Mouse (Mus musculus): ENCODE measurements around the gene Olfr963.
"Not testable (repeated sequence)": the region's sequence is repeated elsewhere in the genome, so short reads cannot be mapped to it uniquely, and the experiment has no call there.

Gene Olfr963

GRCm38 (mm10) chr9:39666905-39667304 is at the start of gene Olfr963:
Olfr963 (plus strand) TSS chr9:39667205.
- DNase-seq (ENCODE audit: low spot score) = no peak

DNA sequence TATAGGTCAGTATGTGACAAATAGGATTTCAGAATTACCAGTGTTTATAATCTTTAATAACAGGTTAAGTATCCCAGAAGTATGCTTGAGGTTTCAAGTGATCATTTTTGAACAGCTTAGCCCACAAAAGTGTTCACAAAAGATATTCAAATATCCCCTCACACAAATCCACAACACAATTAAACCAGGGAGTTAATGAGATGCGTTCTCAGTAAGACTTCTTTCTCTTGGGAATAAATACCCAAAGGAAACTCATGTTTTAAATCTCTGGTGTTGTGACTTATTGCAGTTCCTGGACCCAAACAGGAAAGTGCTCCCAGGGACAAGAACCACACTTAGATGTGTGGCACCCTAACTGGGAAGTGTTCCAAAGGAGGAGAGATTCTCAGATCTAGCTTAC is 45.9 kb upstream of the Olfr963 start, which contains the start of gene Olfr960:
TSS of gene Olfr960 (plus strand) at position 301 of the 400 bp plus-strand sequence.
- no peak for DNase-seq (ENCODE audit: low spot score)

GRCm38 (mm10) chr9:39623783-39624182 is 43.2 kb upstream of the Olfr963 start:
- no peak for DNase-seq (ENCODE audit: low spot score)

GRCm38 (mm10) chr9:39624711-39625110 is 42.3 kb upstream of the Olfr963 start:
- DNase-seq (ENCODE audit: low spot score) = no peak

DNA sequence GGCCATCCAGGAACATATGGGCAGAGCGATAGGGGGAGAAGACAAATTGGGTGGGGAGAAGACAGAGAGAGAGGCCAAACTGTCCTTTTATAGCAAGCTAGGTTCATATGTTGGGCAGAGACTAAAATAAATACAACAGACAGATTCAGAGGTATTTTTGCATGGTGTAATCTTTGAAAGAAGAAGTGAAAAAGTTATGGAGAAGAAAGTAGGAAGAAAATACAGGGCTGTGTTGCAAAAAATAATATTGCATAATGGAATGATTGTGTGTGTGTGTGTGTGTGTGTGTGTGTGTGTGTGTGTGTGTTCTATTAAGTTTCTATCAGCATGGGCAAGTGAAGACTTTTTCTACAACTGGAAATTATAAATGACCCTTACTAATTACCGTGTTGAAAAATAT is 37.9 kb upstream of the Olfr963 start:
- no peak for DNase-seq (ENCODE audit: low spot score)

GRCm38 (mm10) chr9:39633913-39634594 is 33.0 kb upstream of the Olfr963 start:
- DNase-seq (ENCODE audit: low spot score) = peak; percentile 35

DNA sequence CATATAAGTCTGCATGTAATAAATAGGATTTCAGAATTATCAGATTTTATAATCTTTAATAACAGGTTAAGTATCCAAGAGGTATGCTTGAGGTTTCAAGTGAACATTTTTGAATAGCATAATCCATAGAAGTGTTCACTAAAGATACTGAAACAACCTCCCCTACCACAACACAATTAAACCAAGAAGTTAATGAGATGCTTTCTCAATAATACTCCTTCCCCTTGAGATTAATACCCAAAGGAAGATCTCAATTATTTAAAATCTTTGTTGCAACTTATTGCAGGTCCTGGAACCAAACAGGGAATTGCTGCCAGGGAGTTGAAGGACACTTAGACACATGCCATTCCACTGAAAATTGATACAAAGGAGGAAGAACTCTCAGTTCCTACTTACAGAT is 22.2 kb upstream of the Olfr963 start, which contains the start of gene Olfr961:
TSS of gene Olfr961 (plus strand) at position 301 of the 400 bp plus-strand sequence.
- DNase-seq (ENCODE audit: low spot score) = no peak

DNA sequence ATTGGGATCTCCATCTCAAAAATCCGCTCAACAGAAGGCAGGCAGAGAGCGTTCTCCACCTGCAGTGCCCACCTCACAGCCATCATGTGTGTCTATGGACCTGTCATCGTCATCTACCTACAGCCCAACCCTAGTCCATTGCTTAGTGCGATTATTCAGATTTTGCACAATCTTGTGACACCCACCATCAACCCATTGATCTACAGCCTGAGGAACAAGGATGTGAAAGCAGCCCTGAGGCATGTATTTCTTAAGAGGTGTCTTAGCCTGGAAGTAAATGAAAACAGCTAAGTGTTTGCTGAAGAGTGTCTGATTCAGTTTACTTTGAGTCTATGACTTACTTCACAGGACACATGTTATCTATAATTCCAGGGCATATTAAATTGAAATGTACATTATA is 19.6 kb upstream of the Olfr963 start:
- DNase-seq (ENCODE audit: low spot score) = no peak

DNA sequence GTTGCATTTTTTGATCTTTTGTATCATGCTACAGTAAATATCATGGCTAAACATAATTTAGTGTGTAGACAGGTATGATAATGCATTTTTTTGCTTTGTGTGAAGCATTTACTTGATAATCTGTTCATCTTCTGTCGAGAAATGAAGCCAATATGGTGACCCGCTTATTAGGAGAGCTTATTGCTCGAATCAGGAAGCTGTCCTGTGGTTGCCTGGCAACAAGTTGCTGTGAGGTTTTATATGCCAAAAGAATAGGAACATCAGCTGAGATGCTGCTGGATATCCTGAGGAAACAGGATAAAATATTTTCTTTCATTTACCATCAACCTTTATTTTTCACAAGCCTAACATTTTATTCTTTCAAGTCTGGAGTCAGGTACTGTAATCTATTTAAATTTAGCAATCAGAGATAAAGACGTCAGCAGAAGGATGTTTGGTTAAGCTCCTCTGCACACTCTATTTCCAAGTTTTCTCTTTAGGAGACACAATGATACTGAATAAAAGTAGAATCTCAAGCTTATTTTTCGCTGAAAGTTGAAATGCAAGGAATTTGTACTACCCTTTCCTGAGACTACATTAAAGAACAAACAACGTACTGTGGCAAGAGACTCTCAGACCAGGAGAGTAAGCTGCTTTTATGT is 12.1 kb upstream of the Olfr963 start:
- DNase-seq (ENCODE audit: low spot score) = peak; percentile 28

DNA sequence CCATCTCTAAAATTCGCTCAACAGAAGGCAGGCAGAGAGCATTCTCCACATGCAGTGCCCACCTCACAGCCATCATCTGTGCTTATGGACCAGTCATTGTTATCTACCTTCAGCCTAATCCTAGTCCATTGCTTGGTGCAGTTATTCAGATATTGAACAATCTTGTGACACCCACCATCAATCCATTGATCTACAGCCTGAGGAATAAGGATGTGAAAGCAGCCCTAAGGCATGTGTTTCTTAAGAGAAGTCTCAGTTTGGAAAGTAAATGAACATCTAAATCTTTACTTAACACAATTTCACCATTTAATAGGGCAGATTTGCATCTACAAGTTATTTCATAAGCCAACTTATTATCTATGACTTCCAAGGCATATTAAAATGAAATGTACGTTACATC is 2.7 kb downstream of the Olfr963 start:
- DNase-seq (ENCODE audit: low spot score) = no peak

DNA sequence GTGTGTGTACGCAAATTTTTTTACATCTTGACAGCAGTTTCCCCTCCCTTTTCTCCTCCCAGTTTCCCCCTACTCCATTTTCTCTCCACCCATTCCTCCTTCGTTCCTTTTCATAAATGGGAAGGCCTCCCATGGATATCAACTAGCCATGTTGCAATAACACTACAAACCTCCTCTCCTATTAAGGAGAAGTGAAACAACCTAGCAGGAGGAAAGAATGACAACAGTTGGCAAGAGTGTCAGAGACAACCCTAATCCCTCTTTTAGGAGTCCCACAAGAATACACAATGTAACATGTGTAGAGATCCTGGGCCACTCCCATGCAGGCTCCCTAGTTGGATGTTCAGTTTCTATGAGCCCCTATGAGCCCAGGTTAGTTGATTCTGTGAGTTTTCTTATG is 7.8 kb downstream of the Olfr963 start:
- no peak for DNase-seq (ENCODE audit: low spot score)

DNA sequence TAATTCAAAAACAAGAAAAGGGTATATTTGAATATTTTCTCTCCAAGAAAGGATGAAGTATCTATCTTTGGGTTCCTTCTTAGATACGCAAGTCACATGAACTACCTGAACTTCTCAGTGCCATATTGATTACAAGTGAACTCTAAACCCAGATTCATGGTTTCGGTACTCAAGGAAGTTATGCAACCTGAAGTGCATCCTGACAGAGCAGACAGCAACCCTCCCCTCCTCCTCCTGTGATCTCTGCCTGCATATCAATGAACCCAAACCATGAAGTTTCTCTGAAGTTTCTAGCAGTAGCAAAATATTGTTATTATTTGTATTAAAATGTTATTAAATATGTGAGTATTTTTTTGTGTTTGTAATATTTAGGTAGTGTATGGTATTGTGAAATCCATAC is 11.6 kb downstream of the Olfr963 start:
- no peak for DNase-seq (ENCODE audit: low spot score)

DNA sequence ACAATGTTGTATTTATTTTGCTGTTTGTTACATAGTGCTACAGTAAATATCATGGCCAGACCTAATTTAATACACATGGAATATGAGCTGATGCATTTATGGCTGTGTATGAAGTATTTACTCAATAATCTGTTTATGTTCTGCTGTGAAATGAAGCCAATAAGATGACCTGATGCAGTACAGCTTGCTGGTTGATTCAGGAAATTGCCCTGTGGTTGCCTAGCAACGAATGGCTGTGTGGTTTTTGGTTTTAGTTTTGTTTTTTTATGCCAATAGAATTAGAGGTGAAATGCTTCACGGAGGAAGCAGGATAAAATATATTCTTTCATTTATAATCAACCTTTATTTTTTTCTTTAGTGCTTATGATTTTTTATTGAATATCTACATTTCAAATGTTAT is 12.3 kb downstream of the Olfr963 start:
- no peak for DNase-seq (ENCODE audit: low spot score)

DNA sequence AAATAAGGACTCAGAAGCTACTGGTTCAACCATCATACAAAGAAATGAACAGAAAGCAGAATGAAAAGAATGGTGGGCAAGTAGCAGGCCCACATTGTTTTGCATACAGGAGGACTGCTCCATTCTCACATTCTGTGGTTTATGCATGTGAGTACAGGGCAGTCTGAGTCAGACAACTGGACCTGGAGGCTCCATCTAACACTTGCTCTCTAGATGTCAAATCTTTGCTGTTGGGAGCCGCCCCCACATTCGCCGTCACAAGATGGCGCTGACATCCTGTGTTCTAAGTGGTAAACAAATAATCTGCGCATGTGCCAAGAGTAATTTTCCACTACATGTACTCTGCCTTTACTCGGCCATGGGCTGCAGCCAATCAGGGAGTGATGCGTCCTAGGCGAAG is 34.1 kb downstream of the Olfr963 start:
- DNase-seq (ENCODE audit: low spot score) = not testable (repeated sequence)

- DNase-seq (ENCODE audit: low spot score) = no peak
These were observed 40.0 kb downstream of the Olfr963 start, which contains the start of gene Olfr149 for GRCm38 (mm10) chr9:39707017-39707416. Olfr149 (minus strand) TSS chr9:39707117.

DNA sequence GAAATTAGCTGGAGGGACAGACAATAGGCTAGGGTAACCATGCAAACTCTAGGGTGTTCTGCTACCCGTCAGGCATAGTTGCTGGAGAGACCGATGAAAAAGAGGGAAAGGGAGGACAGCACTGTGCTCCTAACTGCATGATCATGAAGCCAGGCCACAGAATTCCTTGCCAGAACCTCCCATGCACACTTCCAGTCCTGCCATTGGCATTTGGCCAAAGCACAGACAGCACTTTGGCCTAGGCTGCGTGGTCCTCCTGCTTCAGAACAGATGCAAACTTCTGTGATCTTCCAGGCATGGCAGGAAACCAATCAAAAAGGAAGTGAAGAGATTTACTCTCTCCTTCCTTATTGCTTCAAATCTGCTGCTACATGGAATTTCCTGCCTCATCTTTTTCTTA is 42.0 kb downstream of the Olfr963 start:
- DNase-seq (ENCODE audit: low spot score) = no peak

DNA sequence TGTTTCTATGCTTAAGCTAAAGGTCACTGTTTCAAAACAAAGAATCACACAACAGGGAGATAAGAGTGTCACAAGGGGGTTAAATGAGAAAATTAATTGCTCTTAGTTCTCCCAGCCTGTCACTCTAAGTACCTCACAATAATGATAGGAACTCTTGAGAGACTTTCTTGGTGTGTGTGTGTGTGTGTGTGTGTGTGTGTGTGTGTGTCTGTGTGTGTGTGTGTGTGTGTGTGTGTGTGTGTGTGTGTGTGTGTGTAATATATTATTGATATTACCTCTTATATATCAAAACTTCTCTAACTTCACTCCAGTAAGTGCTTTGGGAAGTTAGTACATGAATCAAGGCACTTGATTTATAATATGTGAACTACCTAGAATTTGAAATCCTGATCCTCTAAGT is 44.0 kb downstream of the Olfr963 start, which contains the start of gene Olfr965:
TSS of gene Olfr965 (plus strand) at position 301 of the 400 bp plus-strand sequence.
- DNase-seq (ENCODE audit: low spot score) = no peak

Data from layer of hippocampus, adult 11-12 months (tissue).